Mouse (Mus musculus) small intestine, adult 2 months (tissue): ENCODE data around the gene Nfia.

Experiments used
- CTCF ChIP-seq: fragments of 200-500 bp; IDR thresholded peaks from 2 replicates; pipeline ENCODE4 v1.5.1; 2012; ENCODE audit warnings: low read depth, mild to moderate bottlenecking, control low read depth, inconsistent platforms, low read length, moderate library complexity, mixed read lengths; ENCODE audit not compliant: insufficient replicate concordance, insufficient read length; ENCODE audit errors: extremely low read depth
- POLR2A ChIP-seq: fragments of 200-500 bp; IDR thresholded peaks from 2 replicates; pipeline ENCODE4 v1.6.1; 2012; ENCODE audit warnings: low read depth, mild to moderate bottlenecking, control low read depth, inconsistent platforms, low read length, moderate library complexity

GRCm38 (mm10) chr4:97923248-97923647 lies 150.7 kb downstream of the Nfia start:
- TF ChIP-seq CTCF (no peak), POLR2A (no peak)
